Mouse (Mus musculus) right cerebral cortex, postnatal 10 days (tissue): ENCODE results near the gene Ssc4d.

Experiments
- DNase-seq, 2 experiments: peaks; one replicate each; pipeline ENCODE4 v3.0.0; 2021; ENCODE audit warnings: low spot score in 2 of 2

Gene Ssc4d

GRCm38 (mm10) chr5:135975893-135976668, 1.8 kb upstream of the Ssc4d start:
- no peak for DNase-seq

- no peak for DNase-seq
Measured at GRCm38 (mm10) chr5:135971876-135972275, 2.5 kb downstream of the Ssc4d start.

DNA sequence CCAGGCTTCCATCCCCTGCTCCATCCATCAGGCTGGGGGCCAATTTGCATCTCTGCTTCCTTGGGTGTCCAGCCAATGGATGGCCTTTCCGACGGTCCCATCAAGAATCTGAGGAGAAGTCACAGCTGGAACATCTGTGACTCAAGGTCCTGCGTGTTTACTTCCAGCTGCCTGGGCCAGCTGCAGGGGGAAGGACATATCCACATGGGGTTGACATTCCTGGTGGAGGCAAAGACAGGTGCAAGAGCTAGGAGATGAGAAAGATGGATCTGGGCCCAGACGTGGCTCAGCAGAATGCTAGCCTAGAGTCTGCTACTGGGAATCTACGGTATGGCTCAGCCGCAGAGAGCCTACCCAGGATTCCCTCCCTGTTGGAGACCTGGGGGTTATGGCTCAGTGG, 4.1 kb downstream of the Ssc4d start:
- no peak for DNase-seq

GRCm38 (mm10) chr5:135968781-135969180, 5.5 kb downstream of the Ssc4d start:
- DNase-seq: peak in 1 of 2 experiments; percentile 48

- no peak for DNase-seq
Measured at GRCm38 (mm10) chr5:135966866-135967265, 7.5 kb downstream of the Ssc4d start.

GRCm38 (mm10) chr5:135965501-135965930, 8.8 kb downstream of the Ssc4d start:
- DNase-seq: peak in 1 of 2 experiments; percentile 57

DNA sequence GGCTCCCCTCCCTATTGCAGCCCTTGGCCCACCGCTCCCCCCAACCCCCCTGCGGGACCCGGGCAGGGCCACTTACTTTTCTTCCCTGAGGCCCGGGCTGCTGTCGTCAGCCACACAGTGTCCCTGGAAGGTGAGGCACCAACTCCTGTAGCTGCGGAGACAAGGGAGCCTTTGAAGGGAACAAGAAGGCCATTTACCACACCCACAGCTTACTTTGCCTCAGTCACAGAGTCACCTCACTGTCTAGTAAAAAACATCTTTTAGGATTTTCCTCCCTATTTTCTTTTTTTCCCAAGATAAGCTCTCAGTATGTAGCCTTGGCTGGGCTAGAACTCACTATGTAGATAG, 11.1 kb downstream of the Ssc4d start:
- DNase-seq: no peak

GRCm38 (mm10) chr5:135962492-135963279, 11.6 kb downstream of the Ssc4d start:
- peak; percentile 98 to 99 for DNase-seq

DNA sequence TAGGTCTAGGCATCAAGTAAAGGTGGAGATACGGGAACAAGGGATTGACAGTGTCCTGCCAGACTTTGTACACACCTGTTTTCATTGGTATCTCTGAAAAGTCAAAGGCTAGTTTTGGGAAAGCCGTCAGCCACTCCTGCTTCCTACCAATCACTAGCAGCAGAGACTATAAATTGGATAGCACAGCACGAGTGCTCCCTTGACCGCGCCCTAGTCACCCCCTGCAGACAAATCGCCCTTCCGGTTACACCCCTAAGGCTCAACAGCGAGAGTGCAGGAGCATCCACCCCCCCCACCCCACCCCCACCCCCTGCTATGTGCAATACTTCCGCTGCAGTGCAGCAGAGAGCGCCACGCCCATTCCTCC, 12.2 kb downstream of the Ssc4d start:
- no peak for DNase-seq

DNA sequence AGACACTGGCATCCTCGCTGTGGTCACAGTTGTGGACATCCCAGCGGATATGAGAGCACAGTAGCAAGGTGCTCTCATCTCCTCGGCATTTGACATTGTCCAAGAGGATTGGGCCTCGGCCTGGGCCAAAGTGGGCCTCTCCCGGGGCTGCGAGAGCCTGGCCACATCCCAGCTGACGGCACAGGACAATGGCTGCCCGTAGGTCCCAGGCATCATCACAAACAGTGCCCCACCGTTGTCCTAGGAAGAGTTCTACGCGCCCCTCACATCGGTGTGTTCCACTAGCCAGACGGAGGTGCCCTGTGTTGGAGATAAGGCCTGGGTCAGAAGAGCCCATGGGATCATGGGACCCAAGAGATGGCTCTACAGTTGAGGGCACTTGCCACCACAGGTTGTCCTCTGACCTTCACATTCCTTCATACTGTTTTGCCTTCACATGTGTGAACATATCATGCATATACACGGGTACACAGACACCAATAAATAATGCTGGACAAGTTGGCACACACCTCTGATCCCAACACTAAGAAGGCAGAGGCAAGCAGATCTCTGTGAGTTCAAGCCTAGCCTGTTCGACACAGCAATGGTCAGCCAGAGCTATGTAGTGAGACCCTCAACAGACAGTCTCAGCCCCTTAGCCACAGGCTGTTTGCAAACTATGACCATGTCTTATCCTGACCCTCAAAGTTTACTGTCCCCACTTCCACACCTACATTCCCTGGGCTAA, 13.3 kb downstream of the Ssc4d start:
- DNase-seq: no peak

DNA sequence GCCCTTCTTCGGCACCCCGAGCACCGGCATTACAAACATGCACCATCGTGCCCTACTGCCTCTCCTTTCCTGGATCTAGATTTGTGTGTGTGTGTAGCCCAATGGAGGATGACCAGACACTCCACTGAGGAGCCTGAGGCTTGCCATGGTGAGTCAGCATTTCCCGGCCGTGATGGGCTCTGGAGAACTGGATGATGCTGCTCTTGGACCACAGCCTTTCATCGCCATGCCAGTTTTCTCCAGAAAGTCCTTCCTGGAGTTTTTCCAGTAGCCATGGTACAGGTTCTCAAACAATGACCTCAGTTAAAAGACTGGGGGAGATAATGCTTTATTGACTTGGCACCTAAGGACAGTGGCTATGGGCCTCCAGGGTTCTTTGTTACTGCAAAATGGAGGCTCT, 14.4 kb downstream of the Ssc4d start:
- no peak for DNase-seq

DNA sequence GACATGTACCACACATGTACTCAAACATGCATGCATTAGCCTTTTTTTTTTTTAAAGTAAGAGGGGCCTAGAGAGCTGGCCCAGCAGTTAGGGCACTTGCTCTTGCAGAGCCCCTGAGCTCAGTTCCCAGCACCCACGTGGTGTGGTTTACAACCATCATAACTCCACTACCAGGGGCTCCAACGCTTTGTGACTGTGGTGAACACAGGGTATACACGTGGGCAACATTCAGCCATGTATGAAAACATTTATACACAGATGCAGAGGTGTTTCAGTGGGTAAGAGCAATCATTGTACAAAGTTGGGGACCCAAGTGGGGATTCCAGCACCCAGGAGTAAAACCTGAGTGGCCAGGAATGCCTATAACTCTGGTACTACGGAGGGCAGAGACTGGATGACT, 16.0 kb downstream of the Ssc4d start:
- no peak for DNase-seq

- peak; percentile 95 to 97 for DNase-seq
Measured at GRCm38 (mm10) chr5:135957207-135957974, 16.9 kb downstream of the Ssc4d start.

DNA sequence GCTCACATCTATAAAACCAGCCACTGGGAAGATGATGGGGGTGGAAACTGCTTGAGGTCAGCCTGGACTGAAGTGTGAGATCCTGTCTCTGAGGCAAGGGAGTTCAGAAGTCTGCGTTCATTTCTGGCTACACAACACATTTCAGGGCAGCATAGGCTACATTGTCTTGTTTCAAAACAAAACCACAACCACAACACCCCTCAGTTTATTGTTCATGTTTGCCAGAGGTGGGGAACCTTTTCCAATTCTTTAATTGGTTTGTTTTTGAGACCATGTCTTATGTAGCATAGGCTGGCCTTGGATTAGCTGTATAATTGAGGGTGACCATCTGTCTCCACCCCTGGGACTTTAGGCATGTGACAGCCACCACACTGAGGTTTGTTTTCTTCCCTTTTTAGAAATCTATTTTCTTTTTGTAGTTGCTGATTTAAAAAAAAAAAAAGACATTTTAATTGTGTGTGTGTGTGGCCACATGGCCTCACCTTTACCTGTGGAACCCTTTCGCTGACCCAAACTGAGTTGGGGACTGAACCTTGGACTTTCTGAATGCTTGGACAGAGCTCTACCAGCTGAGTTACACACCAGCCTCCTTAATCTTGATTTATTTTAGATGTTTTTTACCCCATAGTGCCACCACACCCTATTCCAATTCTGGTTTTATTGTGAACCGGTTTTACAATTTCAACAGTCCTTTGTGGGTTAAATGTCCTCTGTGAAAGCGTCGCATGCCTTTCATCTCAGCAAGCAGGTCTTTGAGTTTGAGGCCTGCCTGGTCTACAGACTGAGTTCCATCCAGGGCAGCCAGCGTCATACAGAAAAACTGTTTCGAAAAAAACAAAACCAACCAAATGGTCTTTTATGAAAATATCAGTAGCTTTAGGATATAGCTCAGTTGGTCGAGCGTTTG, 17.8 kb downstream of the Ssc4d start:
- DNase-seq: no peak

DNA sequence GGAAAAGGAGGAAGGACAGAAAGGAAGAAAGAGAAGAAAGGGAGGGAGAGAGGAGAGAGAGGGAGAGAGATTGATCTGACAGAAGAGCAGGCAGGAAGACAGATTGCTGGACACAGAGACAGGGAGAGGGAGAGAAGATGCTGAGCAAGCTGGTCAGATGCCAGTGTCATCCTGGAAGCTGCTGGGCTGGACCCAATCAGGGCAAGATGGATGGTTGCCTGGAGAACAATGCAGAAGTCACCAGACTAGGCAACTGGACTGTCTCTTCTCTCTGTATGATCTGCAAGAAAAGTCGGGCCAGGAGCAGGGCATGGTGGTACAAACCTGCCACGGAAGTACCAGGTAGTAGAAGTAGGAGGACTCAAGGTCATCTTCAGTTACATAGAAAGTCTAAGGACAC, 21.5 kb downstream of the Ssc4d start:
- no peak for DNase-seq

DNA sequence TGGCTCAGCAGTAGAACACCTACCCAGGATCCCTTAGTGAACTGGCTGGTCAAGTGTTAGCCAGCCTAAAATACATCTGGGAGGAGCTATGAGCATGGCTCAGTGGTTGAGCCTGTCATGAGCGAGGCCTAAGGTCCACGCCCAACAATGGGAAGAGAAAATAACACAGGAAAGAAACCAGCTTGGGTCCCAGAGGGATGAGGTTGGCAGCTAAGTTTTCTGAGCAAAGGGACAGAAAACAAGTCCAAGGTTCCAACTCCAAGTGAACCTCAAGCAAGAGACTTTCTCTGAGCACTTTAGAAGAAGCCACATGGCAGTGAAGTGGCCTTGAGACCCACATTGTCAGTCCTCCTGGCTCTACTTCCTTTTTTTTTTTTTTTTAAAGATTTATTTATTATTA, 22.7 kb downstream of the Ssc4d start:
- DNase-seq: no peak

GRCm38 (mm10) chr5:135950710-135951412, 23.5 kb downstream of the Ssc4d start:
- no peak for DNase-seq

DNA sequence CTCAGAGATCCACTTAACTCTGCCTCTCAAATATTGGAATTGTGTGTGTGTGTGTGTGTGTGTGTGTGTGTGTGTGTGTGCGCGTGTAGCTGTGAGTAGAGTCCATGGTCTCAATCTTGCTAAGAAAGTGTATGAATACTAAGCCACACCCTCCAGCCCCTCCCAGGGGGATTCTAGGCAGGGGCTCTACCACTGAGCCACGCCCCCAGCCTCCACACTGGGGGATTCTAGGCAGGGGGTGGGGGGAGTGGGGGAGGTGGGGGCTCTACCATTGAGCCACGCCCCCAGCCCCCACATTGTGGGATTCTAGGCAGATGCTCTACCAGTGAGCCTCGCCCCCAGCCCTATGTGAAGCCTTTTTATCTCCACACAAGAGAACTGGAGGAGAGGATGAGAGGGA, 27.7 kb downstream of the Ssc4d start:
- no peak for DNase-seq

- DNase-seq: peak in 1 of 2 experiments; percentile 57
Measured at GRCm38 (mm10) chr5:135945916-135946408, 28.4 kb downstream of the Ssc4d start.

GRCm38 (mm10) chr5:135942710-135943109, 31.6 kb downstream of the Ssc4d start:
- DNase-seq: no peak
